Mouse (Mus musculus): Measurements from ENCODE around the gene Chchd6.

- no peak for TF ChIP-seq POLR2A (IDR thresholded peaks at IDR 0.05; ENCODE audit: insufficient read length, low read depth)
- no peak for TF ChIP-seq MAX (IDR thresholded peaks at IDR 0.05; ENCODE audit: low read depth)
- no peak for TF ChIP-seq USF1 (IDR thresholded peaks at IDR 0.05; ENCODE audit: low read depth)
- no peak for TF ChIP-seq CEBPB (IDR thresholded peaks at IDR 0.05; ENCODE audit: insufficient read depth, poor library complexity, severe bottlenecking)
- TF ChIP-seq MYOG (IDR thresholded peaks at IDR 0.05; ENCODE audit: control insufficient read depth in 1 of 3, insufficient read depth in 1 of 3, insufficient read length in 2 of 3, low read depth in 2 of 3) = no peak
- TF ChIP-seq E2F4 (IDR thresholded peaks at IDR 0.05; ENCODE audit: insufficient read depth) = no peak
Measured at GRCm38 (mm10) chr6:89355661-89356060, 239.8 kb downstream of the Chchd6 start.
